Mouse (Mus musculus): ENCODE measurements around the gene Rfng. TPM values are rescaled to one million over a fixed set of nuclear protein-coding genes. Genes with fewer than 3 reads are reported as not detected.

Rfng gene
- total and polyA plus RNA-seq, 3 experiments, result 4.1 to 67.6 (median 18.4) TPM

GRCm38 (mm10) chr11:120761811-120762671 lies 22.0 kb downstream of the Rfng start:
- H3K27me3 ChIP-seq (ENCODE audit: insufficient read depth, low read length), result peaks cover 23% of the 10 kb centered on the region
- no peaks in the 10 kb centered on the region for H3K4me1 ChIP-seq (ENCODE audit: insufficient read depth, low read depth, low read length)
- H3K4me3 ChIP-seq (ENCODE audit: low read depth, low read length), result no peak overlapping the region
- DNase-seq (ENCODE audit: low spot score) (no peak), ATAC-seq (ENCODE audit: extremely low read depth, insufficient number of reproducible peaks, low FRiP score, poor library complexity, severe bottlenecking) (no peak)
- no peaks in the 10 kb centered on the region for H3K36me3 ChIP-seq (replicated peaks)
- H3K9me3 ChIP-seq (replicated peaks), result peaks cover 38% of the 10 kb centered on the region
- TF ChIP-seq GATA2 (IDR thresholded peaks at IDR 0.05; ENCODE audit: borderline replicate concordance, low read depth, low read length), result no peak
- TF ChIP-seq POLR2AphosphoS5 (IDR thresholded peaks at IDR 0.05; ENCODE audit: insufficient replicate concordance, low read depth, low read length), result no peak
- TF ChIP-seq GATA1 (IDR thresholded peaks at IDR 0.05; ENCODE audit: borderline replicate concordance, low read length), result no peak
- no peak for TF ChIP-seq TAL1 (conservative IDR thresholded peaks at IDR 0.05; ENCODE audit: low read depth, low read length)
- no peak for TF ChIP-seq CTCF (IDR thresholded peaks at IDR 0.05; ENCODE audit: low read depth, low read length)

GRCm38 (mm10) chr11:120760236-120760635 lies 23.8 kb downstream of the Rfng start:
- Histone ChIP-seq H3K4me1 (ENCODE audit: insufficient read depth, low read depth, low read length) (no peaks in the 10 kb centered on the region), H3K36me3 (replicated peaks) (no peaks in the 10 kb centered on the region), H3K4me3 (ENCODE audit: low read depth, low read length) (no peak overlapping the region), H3K27me3 (ENCODE audit: insufficient read depth, low read length) (peaks cover 14% of the 10 kb centered on the region), H3K9me3 (replicated peaks) (peaks cover 47% of the 10 kb centered on the region)
- TF ChIP-seq CTCF (IDR thresholded peaks at IDR 0.05; ENCODE audit: low read depth, low read length) (no peak), POLR2AphosphoS5 (IDR thresholded peaks at IDR 0.05; ENCODE audit: insufficient replicate concordance, low read depth, low read length) (no peak), GATA1 (IDR thresholded peaks at IDR 0.05; ENCODE audit: borderline replicate concordance, low read length) (no peak), GATA2 (IDR thresholded peaks at IDR 0.05; ENCODE audit: borderline replicate concordance, low read depth, low read length) (no peak), TAL1 (conservative IDR thresholded peaks at IDR 0.05; ENCODE audit: low read depth, low read length) (no peak)
- ATAC-seq (ENCODE audit: extremely low read depth, insufficient number of reproducible peaks, low FRiP score, poor library complexity, severe bottlenecking), result no peak
- no peak for DNase-seq (ENCODE audit: low spot score)

GRCm38 (mm10) chr11:120751606-120752005 lies 32.4 kb downstream of the Rfng start:
- H3K9me3 ChIP-seq (replicated peaks), result peaks cover 5% of the 10 kb centered on the region
- no peaks in the 10 kb centered on the region for H3K36me3 ChIP-seq (replicated peaks)
- ATAC-seq (ENCODE audit: extremely low read depth, insufficient number of reproducible peaks, low FRiP score, poor library complexity, severe bottlenecking), result no peak
- H3K4me3 ChIP-seq (ENCODE audit: low read depth, low read length), result no peak overlapping the region
- TF ChIP-seq TAL1 (conservative IDR thresholded peaks at IDR 0.05; ENCODE audit: low read depth, low read length) (no peak), GATA1 (IDR thresholded peaks at IDR 0.05; ENCODE audit: borderline replicate concordance, low read length) (no peak), GATA2 (IDR thresholded peaks at IDR 0.05; ENCODE audit: borderline replicate concordance, low read depth, low read length) (no peak)
- H3K27me3 ChIP-seq (ENCODE audit: insufficient read depth, low read length), result peaks cover 9% of the 10 kb centered on the region; the same call in 1 of the 2 replicates
- no peaks in the 10 kb centered on the region for H3K4me1 ChIP-seq (ENCODE audit: insufficient read depth, low read depth, low read length)
- no peak for DNase-seq (ENCODE audit: low spot score)

- Histone ChIP-seq H3K4me3 (ENCODE audit: low read depth, low read length) (no peak overlapping the region), H3K4me1 (ENCODE audit: insufficient read depth, low read depth, low read length) (no peaks in the 10 kb centered on the region), H3K36me3 (replicated peaks) (no peaks in the 10 kb centered on the region), H3K9me3 (replicated peaks) (no peaks in the 10 kb centered on the region), H3K27me3 (ENCODE audit: insufficient read depth, low read length) (peaks cover 12% of the 10 kb centered on the region; the same call in 1 of the 2 replicates)
- TF ChIP-seq CTCF (IDR thresholded peaks at IDR 0.05; ENCODE audit: low read depth, low read length), result peak; percentile 45
- no peak for TF ChIP-seq TAL1 (conservative IDR thresholded peaks at IDR 0.05; ENCODE audit: low read depth, low read length)
- no peak for TF ChIP-seq GATA2 (IDR thresholded peaks at IDR 0.05; ENCODE audit: borderline replicate concordance, low read depth, low read length)
- TF ChIP-seq GATA1 (IDR thresholded peaks at IDR 0.05; ENCODE audit: borderline replicate concordance, low read length), result no peak
- ATAC-seq (ENCODE audit: extremely low read depth, insufficient number of reproducible peaks, low FRiP score, poor library complexity, severe bottlenecking) (no peak), DNase-seq (ENCODE audit: low spot score) (peak; percentile 38)
Measured at GRCm38 (mm10) chr11:120749430-120749829, 34.6 kb downstream of the Rfng start.

- Histone ChIP-seq H3K4me3 (ENCODE audit: low read depth, low read length) (no peak overlapping the region), H3K4me1 (ENCODE audit: insufficient read depth, low read depth, low read length) (no peaks in the 10 kb centered on the region), H3K36me3 (replicated peaks) (no peaks in the 10 kb centered on the region), H3K9me3 (replicated peaks) (no peaks in the 10 kb centered on the region), H3K27me3 (ENCODE audit: insufficient read depth, low read length) (peaks cover 13% of the 10 kb centered on the region; the same call in 1 of the 2 replicates)
- TF ChIP-seq POLR2AphosphoS5 (IDR thresholded peaks at IDR 0.05; ENCODE audit: insufficient replicate concordance, low read depth, low read length), result no peak
- TF ChIP-seq GATA1 (IDR thresholded peaks at IDR 0.05; ENCODE audit: borderline replicate concordance, low read length), result no peak
- no peak for TF ChIP-seq TAL1 (conservative IDR thresholded peaks at IDR 0.05; ENCODE audit: low read depth, low read length)
- no peak for TF ChIP-seq CTCF (IDR thresholded peaks at IDR 0.05; ENCODE audit: low read depth, low read length)
- no peak for TF ChIP-seq GATA2 (IDR thresholded peaks at IDR 0.05; ENCODE audit: borderline replicate concordance, low read depth, low read length)
- DNase-seq (ENCODE audit: low spot score), result no peak
- no peak for ATAC-seq (ENCODE audit: extremely low read depth, insufficient number of reproducible peaks, low FRiP score, poor library complexity, severe bottlenecking)
Measured at GRCm38 (mm10) chr11:120747974-120748373, 36.0 kb downstream of the Rfng start.

GRCm38 (mm10) chr11:120744121-120744701 lies 39.8 kb downstream of the Rfng start:
- Histone ChIP-seq H3K4me3 (ENCODE audit: low read depth, low read length) (no peak overlapping the region), H3K36me3 (replicated peaks) (no peaks in the 10 kb centered on the region), H3K27me3 (ENCODE audit: insufficient read depth, low read length) (peaks cover 12% of the 10 kb centered on the region), H3K9me3 (replicated peaks) (no peaks in the 10 kb centered on the region), H3K4me1 (ENCODE audit: insufficient read depth, low read depth, low read length) (no peaks in the 10 kb centered on the region)
- TF ChIP-seq POLR2AphosphoS5 (IDR thresholded peaks at IDR 0.05; ENCODE audit: insufficient replicate concordance, low read depth, low read length) (no peak), GATA1 (IDR thresholded peaks at IDR 0.05; ENCODE audit: borderline replicate concordance, low read length) (no peak), CTCF (IDR thresholded peaks at IDR 0.05; ENCODE audit: low read depth, low read length) (no peak), TAL1 (conservative IDR thresholded peaks at IDR 0.05; ENCODE audit: low read depth, low read length) (no peak), GATA2 (IDR thresholded peaks at IDR 0.05; ENCODE audit: borderline replicate concordance, low read depth, low read length) (no peak)
- DNase-seq (ENCODE audit: low spot score) (no peak), ATAC-seq (ENCODE audit: extremely low read depth, insufficient number of reproducible peaks, low FRiP score, poor library complexity, severe bottlenecking) (no peak)

Measured in G1E (cell line).